Mouse (Mus musculus) CH12.LX (cell line): Measurements from ENCODE around the gene Spata2l.

ENCODE experiments used
- CTCF ChIP-seq, 2 experiments: IDR thresholded peaks in 1 of 2; conservative IDR thresholded peaks in 1 of 2; 2 replicates each; pipeline ENCODE4 v1.5.1; 2011 to 2012; ENCODE audit warnings: low read depth in 2 of 2, low read length in 2 of 2, improper control_type of control experiment in 1 of 2, inconsistent platforms in 1 of 2, mild to moderate bottlenecking in 1 of 2, moderate library complexity in 1 of 2
- MEF2A ChIP-seq: IDR thresholded peaks from 2 replicates; pipeline ENCODE4 v1.6.1; 2014; ENCODE audit warnings: low read depth, mild to moderate bottlenecking, inconsistent platforms, low read length, improper control_type of control experiment, borderline replicate concordance
- POLR2A ChIP-seq: IDR thresholded peaks from 2 replicates; pipeline ENCODE4 v1.6.1; 2011; ENCODE audit warnings: low read depth, mild to moderate bottlenecking, improper control_type of control experiment, low read length
- RCOR1 ChIP-seq: conservative IDR thresholded peaks from 2 replicates; pipeline ENCODE4 v1.6.1; 2012; ENCODE audit warnings: low read depth, mild to moderate bottlenecking, inconsistent platforms, low read length, improper control_type of control experiment
- SIN3A ChIP-seq: IDR thresholded peaks from 2 replicates; pipeline ENCODE4 v1.6.1; 2012; ENCODE audit warnings: low read length, improper control_type of control experiment, inconsistent platforms
- TBP ChIP-seq: conservative IDR thresholded peaks from 2 replicates; pipeline ENCODE4 v1.6.1; 2011; ENCODE audit warnings: low read depth, low read length, improper control_type of control experiment

- TF ChIP-seq TBP (no peak), MEF2A (no peak), SIN3A (no peak), POLR2A (no peak), RCOR1 (no peak), CTCF (conservative IDR thresholded peaks at IDR 0.05 in 1 of 2, IDR thresholded peaks at IDR 0.05 in 1 of 2; ENCODE audit: low read depth in 2 of 2, low read length in 2 of 2) (no peak)
Observed at GRCm38 (mm10) chr8:123232553-123232952, 3.5 kb downstream of the Spata2l start.
